ENCODE assay signal across 12 mouse cellular contexts in the genomic region with DNA sequence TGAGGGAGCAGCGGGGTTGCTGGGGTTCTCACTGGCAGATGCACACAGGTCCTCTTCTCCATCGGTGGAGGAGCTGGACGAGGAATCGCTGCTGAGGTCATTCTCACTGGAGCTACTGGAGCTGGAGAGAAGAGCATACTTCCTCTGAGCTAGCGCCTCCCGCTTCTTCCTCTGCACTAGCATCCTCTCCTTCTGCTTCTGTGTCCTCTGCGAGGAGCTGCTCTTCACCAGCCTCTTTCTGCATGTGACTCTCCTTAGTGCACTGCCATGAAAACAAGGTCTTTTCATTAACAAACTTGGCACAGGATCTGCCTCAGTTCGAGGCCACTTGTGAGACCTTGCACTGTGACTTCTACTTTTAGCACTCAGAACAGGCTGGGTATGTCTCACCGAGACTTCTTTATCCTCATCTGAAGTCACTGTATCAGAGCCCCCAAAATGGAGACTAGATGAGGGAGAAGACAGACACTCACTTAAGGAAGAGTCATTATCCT. TPM values are rescaled to one million over a fixed set of nuclear protein-coding genes. Genes with fewer than 3 reads are reported as not detected.
DNase-seq lines count a peak whose midpoint lies in the region.
"Had no signal": no experiment of that assay in that cellular context is flagged by ENCODE, and none has a peak within 500 bp of the region (broad histone marks: within the 10 kb centered on the region; RNA-seq: fewer than 3 reads in every experiment).

No protein-coding gene starts in this region.

- peak; percentile 35 for DNase-seq in adrenal gland, adult 8-10 months
- no peak for DNase-seq in adrenal gland, postnatal 4 days (ENCODE audit: low spot score in 2 of 2)
- DNase-seq in ovary, adult 18-20 months (ENCODE audit: low spot score) = peak; percentile 16
- DNase-seq in ovary, postnatal 36 days (ENCODE audit: low spot score) = no peak
- peak; percentile 15 to 19 for DNase-seq in adrenal gland, postnatal 36 days
- DNase-seq in retina, postnatal 1 day = no peak
- DNase-seq: cerebellum, adult 11-12 months; cerebellum, adult 9-10 months; cerebellum, postnatal 25 days; gastrocnemius, postnatal 10 days; heart, adult 2 months; kidney, adult 18-20 months had no signal

RNA-seq across cellular contexts. Expression of gene Rnf111, which starts 27.7 kb away (rescaled TPM):
- 10 to 100 TPM; 33.2 to 51.8 (median 38.6) TPM for total RNA-seq in adrenal gland, adult 8-10 months (2022)
- 10 to 100 TPM; 41.1 to 44.1 TPM for total RNA-seq in adrenal gland, postnatal 4 days (2021)
- 10 to 100 TPM; 38.8 to 39.4 TPM for total RNA-seq in adrenal gland, postnatal 36 days (2021)

RNA-seq across cellular contexts. Expression of gene Ccnb2, which starts 54.5 kb away (rescaled TPM):
- 1 to 10 TPM in 3 of 4 experiments, under 1 TPM in 1; 0.73 to 2.9 (median 1.5) TPM for total RNA-seq in adrenal gland, adult 8-10 months (2022)
- 10 to 100 TPM; 42.4 to 46.1 TPM for total RNA-seq in adrenal gland, postnatal 4 days (2021)
- total RNA-seq in adrenal gland, postnatal 36 days (2021) = 1 to 10 TPM; 5.4 to 6.1 TPM

Comparison
In these comparisons a context has a peak if more than half of its experiments do, and no peak if none do; other contexts are left out.
1. DNase-seq: peak in adrenal gland, adult 8-10 months (single experiment), ovary, adult 18-20 months (single experiment) and adrenal gland, postnatal 36 days (2 of 2); none in adrenal gland, postnatal 4 days (0 of 2), ovary, postnatal 36 days (single experiment) and retina, postnatal 1 day (single experiment).
2. RNA of gene Ccnb2, which starts 54.5 kb away (total RNA-seq): 42.4 to 46.1 TPM in adrenal gland, postnatal 4 days; 5.4 to 6.1 TPM in adrenal gland, postnatal 36 days and 0.73 to 2.9 TPM in adrenal gland, adult 8-10 months; every median in the first group is over 4 times any median in the second.